7 mouse cellular contexts compared by ENCODE assay signal in the genomic region with DNA sequence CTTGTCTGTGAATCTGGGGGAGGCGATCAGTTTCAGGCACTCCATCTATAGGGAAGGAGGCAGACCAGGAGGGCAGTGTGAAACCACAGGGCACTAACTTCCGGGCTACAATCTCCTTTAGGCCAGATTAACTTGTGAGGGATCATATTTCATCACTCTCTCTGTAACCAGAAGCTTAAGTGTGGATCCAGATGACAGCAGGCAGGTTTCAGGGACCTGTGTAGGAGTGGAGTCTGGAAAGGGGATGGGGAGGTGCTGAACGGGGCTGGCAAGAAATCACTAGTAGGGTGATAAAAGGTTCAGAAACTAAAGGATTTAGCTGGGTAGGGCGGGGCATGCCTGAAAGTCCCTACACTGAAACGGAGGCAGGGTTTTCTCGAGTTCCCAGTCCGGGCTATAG. TPM values are rescaled to one million over a fixed set of nuclear protein-coding genes. Genes with fewer than 3 reads are reported as not detected.
DNase-seq lines count a peak whose midpoint lies in the region; ATAC-seq lines count a peak whose summit lies in the region.

No protein-coding gene starts in this region.

- no peaks in the 10 kb centered on the region for H3K9me3 ChIP-seq in megakaryocyte, embryonic 14.5 days
- no peaks in the 10 kb centered on the region for H3K9me3 ChIP-seq in forebrain, embryonic 14.5 days (replicated peaks; ENCODE audit: control insufficient read depth, low read length)
- no peaks in the 10 kb centered on the region for H3K9me3 ChIP-seq in liver, embryonic 15.5 days (replicated peaks)

- H3K9ac ChIP-seq in forebrain, embryonic 14.5 days (ENCODE audit: low read length), result peak overlapping the region; percentile 80
- peak overlapping the region; percentile 48; the same call in 1 of the 2 replicates for H3K9ac ChIP-seq in liver, embryonic 15.5 days

- 7% methylated on average over 7 of the region's 7 CpGs for WGBS in forebrain, embryonic 14.5 days
- 13% methylated on average over 7 of the region's 7 CpGs for WGBS in liver, embryonic 15.5 days (ENCODE audit: insufficient replicate concordance)

- H3K4me2 ChIP-seq in forebrain, embryonic 14.5 days (ENCODE audit: low read length), result peak overlapping the region; percentile 94
- peak overlapping the region; percentile 89 for H3K4me2 ChIP-seq in liver, embryonic 15.5 days

- H3K27ac ChIP-seq in forebrain, embryonic 14.5 days (ENCODE audit: low read depth, low read length), result 0 out of 2 replicates have a peak overlapping the region, but pooled peaks have one; percentile 72
- no peak overlapping the region for H3K27ac ChIP-seq in liver, embryonic 15.5 days (replicated peaks)

- peaks cover 68% of the 10 kb centered on the region for H3K4me1 ChIP-seq in megakaryocyte, embryonic 14.5 days
- H3K4me1 ChIP-seq in forebrain, embryonic 14.5 days (ENCODE audit: control insufficient read depth, insufficient read depth, low read length), result peaks cover 33% of the 10 kb centered on the region
- H3K4me1 ChIP-seq in liver, embryonic 15.5 days (replicated peaks), result peaks cover 24% of the 10 kb centered on the region

- H3K27me3 ChIP-seq in megakaryocyte, embryonic 14.5 days (replicated peaks), result peaks cover 20% of the 10 kb centered on the region
- no peaks in the 10 kb centered on the region for H3K27me3 ChIP-seq in forebrain, embryonic 14.5 days (replicated peaks; ENCODE audit: control insufficient read depth, insufficient read depth, low read length)
- H3K27me3 ChIP-seq in liver, embryonic 15.5 days, result peaks cover 27% of the 10 kb centered on the region

- DNase-seq in forebrain, embryonic 14.5 days (ENCODE audit: low spot score), result no peak
- no peak for DNase-seq in yolk sac, embryonic 10.5 days (ENCODE audit: low spot score)
- DNase-seq in right cerebral cortex, postnatal 36 days (ENCODE audit: low spot score in 2 of 2), result no peak
- no peak for DNase-seq in layer of hippocampus, postnatal 14 days (ENCODE audit: low spot score in 2 of 2)

- peak overlapping the region; percentile 95 for H3K4me3 ChIP-seq in megakaryocyte, embryonic 14.5 days (replicated peaks)
- peak overlapping the region; percentile 39 for H3K4me3 ChIP-seq in forebrain, embryonic 14.5 days (ENCODE audit: low read depth, low read length)
- H3K4me3 ChIP-seq in liver, embryonic 15.5 days (replicated peaks), result peak overlapping the region; percentile 66

- H3K36me3 ChIP-seq in megakaryocyte, embryonic 14.5 days (replicated peaks; ENCODE audit: low read length), result peaks cover 48% of the 10 kb centered on the region
- 0 out of 2 replicates have a peak, but pooled peaks cover 4% of the 10 kb centered on the region for H3K36me3 ChIP-seq in forebrain, embryonic 14.5 days (ENCODE audit: control insufficient read depth, insufficient read depth, low read length)
- peaks cover 16% of the 10 kb centered on the region for H3K36me3 ChIP-seq in liver, embryonic 15.5 days (replicated peaks)

- ATAC-seq in megakaryocyte, adult 5-6 weeks (ENCODE audit: poor library complexity, severe bottlenecking), result no peak
- no peak for ATAC-seq in forebrain, embryonic 14.5 days
- no peak for ATAC-seq in liver, embryonic 15.5 days (ENCODE audit: insufficient read depth)

RNA-seq across cellular contexts. Expression of a gene that starts 1.0 kb away (rescaled TPM):
- polyA plus RNA-seq in megakaryocyte, embryonic 14.5 days (2012; ENCODE audit: insufficient read depth, low replicate concordance), result 8.5 and 13.4 TPM in 2 replicates
- 43.2 and 46.7 TPM in 2 replicates for total RNA-seq in megakaryocyte, adult 5-6 weeks (2015)
- 11.8 and 18.3 TPM in 2 replicates for total RNA-seq in megakaryocyte, adult 5-6 weeks (2017)
- polyA plus RNA-seq in forebrain, embryonic 14.5 days (2014; fragmentation: Nextera tagmentation; extraction: Ambion mirVana), result 8.1 and 9.2 TPM in 2 replicates
- 16.3 and 17.4 TPM in 2 replicates for polyA plus RNA-seq in liver, embryonic 15.5 days (2015; fragmentation: Nextera tagmentation; extraction: Ambion mirVana)
- total RNA-seq in layer of hippocampus, postnatal 14 days (2021), result 10 to 100 TPM; 15.8 to 18.6 TPM

RNA-seq across cellular contexts. Expression of a gene that starts 10.8 kb away (rescaled TPM):
- 2.4 and 2.9 TPM in 2 replicates for polyA plus RNA-seq in megakaryocyte, embryonic 14.5 days (2012; ENCODE audit: insufficient read depth, low replicate concordance)
- total RNA-seq in megakaryocyte, adult 5-6 weeks (2015), result 5.4 and 6.9 TPM in 2 replicates
- total RNA-seq in megakaryocyte, adult 5-6 weeks (2017), result 5.9 and 7.2 TPM in 2 replicates
- 44.4 and 47.2 TPM in 2 replicates for polyA plus RNA-seq in forebrain, embryonic 14.5 days (2014; fragmentation: Nextera tagmentation; extraction: Ambion mirVana)
- polyA plus RNA-seq in liver, embryonic 15.5 days (2015; fragmentation: Nextera tagmentation; extraction: Ambion mirVana), result 4.4 and 6.2 TPM in 2 replicates
- total RNA-seq in layer of hippocampus, postnatal 14 days (2021), result 10 to 100 TPM; 21.7 to 24.7 TPM

RNA-seq across cellular contexts. Expression of a gene that starts 11.3 kb away (rescaled TPM):
- 0.21 and 1.4 TPM in 2 replicates for polyA plus RNA-seq in megakaryocyte, embryonic 14.5 days (2012; ENCODE audit: insufficient read depth, low replicate concordance)
- total RNA-seq in megakaryocyte, adult 5-6 weeks (2015), result not detected in 2 replicates
- not detected in 2 replicates for total RNA-seq in megakaryocyte, adult 5-6 weeks (2017)
- 24.1 and 28.9 TPM in 2 replicates for polyA plus RNA-seq in forebrain, embryonic 14.5 days (2014; fragmentation: Nextera tagmentation; extraction: Ambion mirVana)
- polyA plus RNA-seq in liver, embryonic 15.5 days (2015; fragmentation: Nextera tagmentation; extraction: Ambion mirVana), result 0.02 TPM in 1 of 2 replicates, not detected in the other
- total RNA-seq in layer of hippocampus, postnatal 14 days (2021), result 100 to 1,000 TPM; 408 to 411 TPM

RNA-seq across cellular contexts. Expression of a gene that starts 13.3 kb away (rescaled TPM):
- polyA plus RNA-seq in megakaryocyte, embryonic 14.5 days (2012; ENCODE audit: insufficient read depth, low replicate concordance), result 10.0 and 16.4 TPM in 2 replicates
- 2.0 and 2.1 TPM in 2 replicates for total RNA-seq in megakaryocyte, adult 5-6 weeks (2015)
- 1.1 and 1.3 TPM in 2 replicates for total RNA-seq in megakaryocyte, adult 5-6 weeks (2017)
- polyA plus RNA-seq in forebrain, embryonic 14.5 days (2014; fragmentation: Nextera tagmentation; extraction: Ambion mirVana), result 8.5 and 12.0 TPM in 2 replicates
- 1.2 and 1.6 TPM in 2 replicates for polyA plus RNA-seq in liver, embryonic 15.5 days (2015; fragmentation: Nextera tagmentation; extraction: Ambion mirVana)
- 10 to 100 TPM; 41.2 to 48.8 TPM for total RNA-seq in layer of hippocampus, postnatal 14 days (2021)

Comparison
In these comparisons a context has a peak if more than half of its experiments do, and no peak if none do; other contexts are left out.
1. H3K4me3 ChIP-seq: peak in every context shown above with its lines; median percentile 95 in megakaryocyte, embryonic 14.5 days; 66 in liver, embryonic 15.5 days; 39 in forebrain, embryonic 14.5 days.
2. RNA of a gene that starts 11.3 kb away (polyA plus RNA-seq): 24.1 to 28.9 TPM in forebrain, embryonic 14.5 days; 0.21 to 1.4 TPM in megakaryocyte, embryonic 14.5 days and 0.02 TPM in liver, embryonic 15.5 days; every median in the first group is over 10 times any median in the second.